Mouse (Mus musculus) heart, adult 2 months (tissue): ENCODE results near the gene Arid5a. TPM values are rescaled to one million over a fixed set of nuclear protein-coding genes. Genes with fewer than 3 reads are reported as not detected.
A peak's percentile ranks its signal among the peaks of the same experiment; 100 is the strongest.

Source experiments
- DNase-seq, 2 experiments: peaks; one replicate each; pipeline ENCODE4 v3.0.0; 2021
- H3K27ac ChIP-seq: fragments of 200-600 bp; 2 replicates; pipeline ENCODE4 v1.8.1; 2022
- H3K27me3 ChIP-seq: fragments of 200-500 bp; 2 replicates; pipeline ENCODE4 v1.6.1; 2012; ENCODE audit warnings: mild to moderate bottlenecking, low read length, inconsistent platforms, mixed read lengths; ENCODE audit not compliant: control insufficient read depth, insufficient read depth
- H3K36me3 ChIP-seq: fragments of 200-500 bp; 2 replicates; pipeline ENCODE4 v1.6.1; 2012; ENCODE audit warnings: low read length, inconsistent platforms; ENCODE audit not compliant: control insufficient read depth, insufficient read depth
- H3K4me1 ChIP-seq: fragments of 200-500 bp; 2 replicates; pipeline ENCODE4 v1.6.1; 2011; ENCODE audit warnings: low read length; ENCODE audit not compliant: control insufficient read depth, insufficient read depth
- H3K4me3 ChIP-seq: fragments of 200-600 bp; 2 replicates; pipeline ENCODE4 v1.8.1; 2022
- H3K79me2 ChIP-seq: fragments of 200-500 bp; replicated peaks from 2 replicates; pipeline ENCODE4 v1.6.1; 2012; ENCODE audit warnings: mild to moderate bottlenecking, inconsistent platforms, low read length, moderate library complexity, mixed read lengths; ENCODE audit not compliant: control insufficient read depth, insufficient read depth
- H3K9ac ChIP-seq: fragments of 200-500 bp; 2 replicates; pipeline ENCODE4 v1.6.1; 2012; ENCODE audit warnings: low read depth, mild to moderate bottlenecking, control low read depth, inconsistent platforms, low read length, mixed read lengths
- CTCF ChIP-seq: fragments of 200-600 bp; IDR thresholded peaks from 2 replicates; pipeline ENCODE4 v1.8.1; 2022; ENCODE audit warnings: antibody characterized with exemption, mild to moderate bottlenecking, moderate library complexity
- EP300 ChIP-seq: fragments of 200-500 bp; IDR thresholded peaks from 2 replicates; pipeline ENCODE4 v1.6.1; 2011; ENCODE audit warnings: low read depth, low read length, control low read depth; ENCODE audit not compliant: insufficient read depth
- POLR2A ChIP-seq: fragments of 200-500 bp; IDR thresholded peaks from 2 replicates; pipeline ENCODE4 v1.6.1; 2011; ENCODE audit warnings: mild to moderate bottlenecking, low read depth, low read length, control low read depth; ENCODE audit not compliant: insufficient read depth
- WGBS: fragments of 180-500 bp; shearing (Covaris S2); methylation state at CpG from one replicate; pipeline ENCODE4 v1.1.7; 2018; 5-methylcytosine and 5-hydroxymethylcytosine counted together
- intact Hi-C: fragments of 180-260 bp; cut with DNase I; formaldehyde crosslinking; loops from one replicate; pipeline ENCODE4 v1.15.1; 2025
- polyA plus RNA-seq: library from polyadenylated mRNA; depleted of rRNA; stranded (reverse); fragments of >200 nt; gene quantifications from 2 replicates; pipeline ENCODE4 v1.2.3, GENCODE M21; 2012
- total RNA-seq, 2 experiments: library from RNA; stranded (reverse); gene quantifications; 2 replicates each; pipeline ENCODE4 v1.2.3; 2021

Gene Arid5a
- total and polyA plus RNA-seq, 3 experiments = 4.9 to 12.4 (median 10.2) TPM

DNA sequence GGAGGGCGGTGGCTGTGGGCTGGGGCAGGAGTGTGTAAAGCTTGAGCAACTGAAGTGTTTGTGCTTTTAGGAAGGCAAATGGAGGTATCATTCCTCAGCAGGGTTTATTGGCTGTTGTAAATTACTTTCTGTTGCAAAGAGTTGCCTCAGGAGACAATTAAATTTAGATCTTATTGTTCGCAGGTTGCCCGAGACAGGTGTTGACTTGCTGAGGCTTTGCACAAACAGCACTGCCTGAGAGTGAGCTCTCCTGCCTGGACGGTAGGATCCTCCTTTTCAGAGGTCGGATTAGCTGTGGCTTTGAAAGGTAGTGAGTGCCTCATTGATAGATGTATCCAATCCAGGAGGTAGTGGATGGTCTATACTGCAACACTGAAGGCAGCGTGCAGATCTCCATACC lies 1.4 kb upstream of the Arid5a start:
- TF ChIP-seq CTCF = no peak
- no peak for TF ChIP-seq EP300
- TF ChIP-seq POLR2A = no peak

GRCm38 (mm10) chr1:36307121-36307494 lies 425 bp upstream of the Arid5a start:
- intact Hi-C loops = loop anchor here (5.0 kb wide), 1 partner anchor 165 kb away; the partner anchor contains the start of gene Cnnm4
- 56% methylated on average over 7 of the region's 7 CpGs for WGBS
- H3K4me3 ChIP-seq = no peak overlapping the region

More for the DNA sequence above, 1.4 kb upstream of the Arid5a start:
- Histone ChIP-seq H3K4me1 (peaks cover 12% of the 10 kb centered on the region), H3K27ac (no peak overlapping the region; the same call in 1 of the 2 replicates), H3K79me2 (no peaks in the 10 kb centered on the region; the same call in 1 of the 2 replicates), H3K27me3 (no peaks in the 10 kb centered on the region), H3K36me3 (no peaks in the 10 kb centered on the region), H3K9ac (no peak overlapping the region), H3K4me3 (no peak overlapping the region)
- intact Hi-C loops = loop anchor here (5.0 kb wide), 1 partner anchor 166 kb away; the partner anchor contains the start of gene Cnnm4
- DNase-seq = no peak
- 86% methylated on average over 6 of the region's 6 CpGs for WGBS

GRCm38 (mm10) chr1:36308451-36308901 lies 943 bp downstream of the Arid5a start:
- Histone ChIP-seq H3K27me3 (no peaks in the 10 kb centered on the region), H3K27ac (peak overlapping the region; percentile 96), H3K9ac (peak overlapping the region; percentile 98), H3K79me2 (no peaks in the 10 kb centered on the region; the same call in 1 of the 2 replicates), H3K4me3 (peak overlapping the region; percentile 83), H3K4me1 (peaks cover 12% of the 10 kb centered on the region), H3K36me3 (no peaks in the 10 kb centered on the region)
- TF ChIP-seq EP300 = no peak
- 14% methylated on average over 12 of the region's 12 CpGs for WGBS
- intact Hi-C loops = loop anchor here (2.0 to 5.0 kb wide), 2 partner anchors 60 to 164 kb away; partner anchors contain the start of genes Cnnm4 and Kansl3
- peak; percentile 45 to 55 for DNase-seq

More at GRCm38 (mm10) chr1:36307121-36307494, 425 bp upstream of the Arid5a start:
- H3K9ac ChIP-seq = no peak overlapping the region
- H3K27ac ChIP-seq = peak overlapping the region; percentile 31; the same call in 1 of the 2 replicates
- no peaks in the 10 kb centered on the region; the same call in 1 of the 2 replicates for H3K79me2 ChIP-seq
- DNase-seq = no peak
- TF ChIP-seq CTCF (no peak), POLR2A (no peak), EP300 (no peak)
- H3K27me3 ChIP-seq = no peaks in the 10 kb centered on the region
- peaks cover 12% of the 10 kb centered on the region for H3K4me1 ChIP-seq
- no peaks in the 10 kb centered on the region for H3K36me3 ChIP-seq

- Histone ChIP-seq H3K27me3 (no peaks in the 10 kb centered on the region), H3K9ac (peak overlapping the region; percentile 13), H3K4me3 (peak overlapping the region; percentile 83), H3K79me2 (no peaks in the 10 kb centered on the region; the same call in 1 of the 2 replicates), H3K4me1 (peaks cover 12% of the 10 kb centered on the region), H3K27ac (peak overlapping the region; percentile 26; the same call in 1 of the 2 replicates), H3K36me3 (no peaks in the 10 kb centered on the region)
- 35% methylated on average over 9 of the region's 9 CpGs for WGBS
- no peak for TF ChIP-seq POLR2A
- TF ChIP-seq EP300 = no peak
- no peak for TF ChIP-seq CTCF
- intact Hi-C loops = loop anchor here (2.0 to 5.0 kb wide), 2 partner anchors 60 to 163 kb away; partner anchors contain the start of genes Cnnm4 and Kansl3
- DNase-seq = no peak
Measured at GRCm38 (mm10) chr1:36308966-36309475, 1.5 kb downstream of the Arid5a start.

GRCm38 (mm10) chr1:36309498-36309901 lies 2.0 kb downstream of the Arid5a start:
- Histone ChIP-seq H3K79me2 (no peaks in the 10 kb centered on the region; the same call in 1 of the 2 replicates), H3K4me1 (peaks cover 12% of the 10 kb centered on the region), H3K27me3 (no peaks in the 10 kb centered on the region), H3K36me3 (no peaks in the 10 kb centered on the region), H3K27ac (no peak overlapping the region; the same call in 1 of the 2 replicates), H3K4me3 (peak overlapping the region; percentile 83), H3K9ac (peak overlapping the region; percentile 19)
- intact Hi-C loops = loop anchor here (2.0 to 5.0 kb wide), 2 partner anchors 59 to 163 kb away; partner anchors contain the start of genes Cnnm4 and Kansl3
- TF ChIP-seq EP300 (0 out of 2 replicates have a peak, but pooled peaks have one; percentile 8), POLR2A (no peak)
- DNase-seq = peak in 1 of 2 experiments; percentile 53
- 26% methylated on average over 3 of the region's 3 CpGs for WGBS
